Mouse (Mus musculus): ENCODE measurements at regions not wholly inside any gene's neighbourhood (a gene's known extent, or its start where the extent isn't known, plus 50 kb on each side); places are given as distances from the start of the nearest gene placed in this dataset.

- TF ChIP-seq CTCF (IDR thresholded peaks at IDR 0.05; ENCODE audit: low read depth, low read length) (no peak), GATA1 (IDR thresholded peaks at IDR 0.05; ENCODE audit: borderline replicate concordance, low read length) (no peak)
Observed at GRCm38 (mm10) chr13:43733061-43733460, 51.5 kb upstream of the Cd83 start.
